Mouse (Mus musculus) Muller cell, postnatal 12 days (primary cell): ENCODE data around the gene Ptpn18.
"Not testable (repeated sequence)": the region's sequence is repeated elsewhere in the genome, so short reads cannot be mapped to it uniquely, and the experiment has no call there.

Source experiments
- DNase-seq: peaks from one replicate; pipeline ENCODE4 v3.0.0-alpha.2; 2015; ENCODE audit errors: inconsistent ontology term

Gene Ptpn18

GRCm38 (mm10) chr1:34459284-34460060 is at the start of gene Ptpn18:
TSS of gene Ptpn18 (plus strand) at chr1:34459762.
- DNase-seq: peak; percentile 94

GRCm38 (mm10) chr1:34428466-34428865 is 31.1 kb upstream of the Ptpn18 start:
- DNase-seq: no peak

DNA sequence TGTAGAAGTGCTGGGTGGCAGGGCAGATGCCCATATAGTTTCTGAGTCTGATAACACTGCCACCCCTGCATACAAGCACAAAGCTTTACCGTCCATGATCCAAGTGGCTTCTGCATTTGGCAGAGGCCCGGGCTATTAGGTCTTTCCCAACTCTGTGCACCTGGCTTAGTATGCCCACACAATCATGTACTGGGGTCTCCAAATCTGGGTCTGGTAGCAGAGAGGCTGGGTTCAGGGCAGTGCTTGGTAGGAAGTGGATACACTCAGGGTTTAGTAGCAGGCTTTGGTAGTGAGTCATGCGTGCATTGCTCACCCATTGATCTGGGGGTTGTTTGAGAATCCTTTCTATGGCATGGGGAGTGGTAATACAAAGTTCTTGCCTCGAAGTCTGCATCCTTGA is 30.3 kb upstream of the Ptpn18 start:
- DNase-seq: no peak

GRCm38 (mm10) chr1:34430981-34431380 is 28.6 kb upstream of the Ptpn18 start:
- DNase-seq: no peak

GRCm38 (mm10) chr1:34431431-34431830 is 28.1 kb upstream of the Ptpn18 start:
- DNase-seq: no peak

DNA sequence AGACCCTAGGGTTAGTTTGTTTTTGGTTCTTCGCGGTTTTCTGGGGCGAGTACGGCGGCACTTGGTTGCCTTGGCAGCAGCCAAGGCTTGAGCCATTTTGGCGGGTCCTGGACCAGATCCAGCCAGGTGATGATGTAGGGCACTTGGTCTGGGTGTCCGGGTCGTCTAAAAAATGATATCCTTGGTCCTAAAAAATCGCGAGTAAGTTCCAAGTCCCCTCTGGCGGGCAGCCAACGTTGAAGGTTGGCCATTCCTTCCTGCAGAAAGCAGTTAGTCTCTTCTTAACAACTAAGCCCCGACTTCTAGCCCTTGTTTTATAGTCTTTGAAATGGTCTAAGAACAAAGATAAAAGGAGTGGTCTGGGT is 27.2 kb upstream of the Ptpn18 start:
- DNase-seq: peak; percentile 32

DNA sequence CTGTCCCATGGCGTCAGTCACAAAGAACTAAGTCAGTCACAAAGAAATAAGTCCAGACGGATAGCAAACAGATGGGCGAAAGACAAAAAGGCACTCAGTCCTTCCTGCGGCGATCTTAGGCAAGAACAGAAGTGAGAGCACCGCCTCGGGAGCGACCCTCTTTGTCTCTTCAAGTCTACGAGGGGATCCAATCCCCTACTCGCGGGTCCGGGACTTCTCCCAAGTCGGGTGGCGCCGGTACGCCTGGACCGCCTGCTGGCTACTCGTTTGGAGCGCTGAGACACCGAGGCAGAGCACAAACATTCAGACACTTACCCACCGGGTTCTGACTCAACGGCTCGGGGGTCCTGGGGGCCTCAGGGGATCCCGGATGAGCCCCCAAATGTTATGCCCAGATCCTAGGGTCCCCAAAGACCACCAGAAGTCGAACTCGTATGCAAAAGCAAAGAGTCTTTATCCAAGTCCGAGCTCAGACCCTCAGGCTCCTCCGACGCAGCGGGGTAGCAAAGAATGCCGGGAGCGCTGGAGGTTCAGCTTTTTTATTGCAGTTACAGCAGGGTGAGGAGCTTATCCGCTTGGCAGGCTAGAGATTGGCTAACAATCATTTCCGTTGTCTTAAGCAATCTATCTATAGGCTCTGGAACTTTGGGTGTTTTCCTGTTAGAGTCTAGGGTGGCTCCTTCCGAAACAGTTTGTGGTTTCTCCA is 26.6 kb upstream of the Ptpn18 start:
- peak; percentile 43 for DNase-seq

DNA sequence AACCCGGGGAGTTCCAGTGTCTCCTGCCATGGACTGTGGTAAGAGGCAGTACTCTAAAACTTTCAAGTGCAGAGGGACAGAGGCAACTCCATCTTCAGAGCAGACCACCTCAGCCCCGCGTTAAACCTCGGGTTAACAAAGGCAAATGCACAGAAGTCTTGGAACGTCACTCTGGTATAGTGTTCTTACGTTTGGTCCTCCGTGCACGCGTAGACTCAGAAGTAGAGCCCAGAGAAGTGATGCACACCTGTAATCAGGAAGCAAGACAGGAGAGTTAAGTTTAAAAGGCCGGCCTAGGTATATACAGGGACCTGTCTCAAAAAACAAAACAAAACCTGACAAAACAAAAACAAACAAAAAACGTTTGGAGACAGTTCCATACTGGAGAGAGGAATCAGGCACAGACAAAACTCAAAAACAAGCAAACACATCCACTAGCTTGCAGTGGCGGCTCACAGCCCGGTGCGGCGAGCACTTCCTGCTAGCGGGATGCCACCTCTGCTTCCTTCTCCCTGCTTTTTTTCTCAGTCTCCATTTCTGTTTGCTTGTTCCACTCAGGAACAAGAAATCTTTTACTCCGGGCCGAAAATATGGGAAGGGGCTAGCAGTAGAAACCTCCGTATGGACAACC is 25.6 kb upstream of the Ptpn18 start:
- DNase-seq: peak; percentile 39

- DNase-seq: peak; percentile 92
Observed at GRCm38 (mm10) chr1:34434660-34435160, 24.9 kb upstream of the Ptpn18 start.

DNA sequence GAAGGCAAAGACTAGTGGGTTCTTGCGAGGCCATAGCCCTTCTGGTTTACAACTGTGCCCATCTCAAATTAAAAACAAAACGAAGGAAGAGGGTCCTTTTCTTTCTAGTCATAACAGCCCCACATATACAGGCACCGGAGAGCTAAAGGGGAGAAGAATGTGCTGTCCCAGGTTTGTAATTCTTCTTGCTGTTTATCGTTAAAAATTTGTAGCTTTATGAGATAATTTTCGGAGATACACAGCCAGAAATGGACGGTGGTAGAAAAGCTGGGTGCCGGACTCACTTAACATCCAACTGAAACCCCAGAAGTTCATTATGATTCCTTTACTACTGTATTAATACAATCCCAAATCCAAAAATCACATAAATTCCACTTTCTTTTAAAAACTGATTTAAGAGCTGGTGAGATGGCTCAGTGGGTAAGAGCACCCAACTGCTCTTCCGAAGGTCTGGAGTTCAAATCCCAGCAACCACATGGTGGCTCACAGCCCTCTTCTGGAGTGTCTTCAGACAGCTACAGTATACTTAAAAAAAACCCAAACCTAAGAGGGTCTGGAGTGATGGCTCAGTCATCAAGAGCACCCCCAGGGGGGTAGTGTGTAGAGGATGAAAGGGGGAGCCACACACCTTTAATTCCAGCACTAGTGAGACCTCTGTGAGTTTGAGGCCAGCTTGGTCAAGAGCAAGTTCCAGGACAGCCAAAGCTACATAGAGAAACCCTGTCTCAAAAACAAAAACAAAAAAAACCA is 24.0 kb upstream of the Ptpn18 start:
- DNase-seq: no peak

GRCm38 (mm10) chr1:34436374-34436773 is 23.2 kb upstream of the Ptpn18 start:
- no peak for DNase-seq

- not testable (repeated sequence) for DNase-seq
Observed at GRCm38 (mm10) chr1:34437366-34437765, 22.2 kb upstream of the Ptpn18 start.

DNA sequence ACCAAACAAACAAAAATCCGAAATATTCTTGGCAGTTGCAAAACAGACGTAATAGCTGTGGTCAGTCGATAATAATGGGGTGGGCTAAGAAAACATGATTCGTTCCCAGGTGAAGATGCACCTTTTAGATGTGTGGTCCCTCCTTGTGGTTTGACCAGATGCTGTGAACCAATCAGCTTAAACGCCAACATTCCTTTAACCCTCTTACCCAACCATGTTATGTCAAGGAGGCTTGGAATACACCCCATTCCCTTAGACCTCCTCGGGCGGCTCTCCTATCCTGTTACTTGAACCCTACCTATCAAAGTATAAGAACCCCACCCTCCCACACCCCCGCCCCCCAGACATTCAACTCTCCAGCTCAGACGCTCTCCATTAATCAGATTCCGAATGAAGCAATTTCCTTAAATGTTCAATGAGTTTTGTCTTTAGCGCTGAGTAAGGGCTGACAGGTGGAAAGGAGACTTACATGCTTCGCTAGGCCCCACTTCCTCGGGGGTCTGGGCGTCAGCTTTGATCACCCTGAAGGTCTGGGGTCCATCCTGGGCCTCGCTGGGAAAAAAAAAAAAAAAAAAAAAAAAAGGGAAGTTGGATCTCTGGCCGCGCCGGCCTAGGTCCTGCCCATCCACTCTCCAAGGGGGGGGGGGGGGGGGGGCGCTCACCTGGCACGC is 21.0 kb upstream of the Ptpn18 start:
- no peak for DNase-seq

GRCm38 (mm10) chr1:34439215-34439960 is 20.2 kb upstream of the Ptpn18 start, which contains the start of the genes Ccdc115 and Imp4:
TSS of gene Ccdc115 (minus strand) at chr1:34439672.
TSS of gene Imp4 (plus strand) at chr1:34439851.
- DNase-seq: peak; percentile 97

DNA sequence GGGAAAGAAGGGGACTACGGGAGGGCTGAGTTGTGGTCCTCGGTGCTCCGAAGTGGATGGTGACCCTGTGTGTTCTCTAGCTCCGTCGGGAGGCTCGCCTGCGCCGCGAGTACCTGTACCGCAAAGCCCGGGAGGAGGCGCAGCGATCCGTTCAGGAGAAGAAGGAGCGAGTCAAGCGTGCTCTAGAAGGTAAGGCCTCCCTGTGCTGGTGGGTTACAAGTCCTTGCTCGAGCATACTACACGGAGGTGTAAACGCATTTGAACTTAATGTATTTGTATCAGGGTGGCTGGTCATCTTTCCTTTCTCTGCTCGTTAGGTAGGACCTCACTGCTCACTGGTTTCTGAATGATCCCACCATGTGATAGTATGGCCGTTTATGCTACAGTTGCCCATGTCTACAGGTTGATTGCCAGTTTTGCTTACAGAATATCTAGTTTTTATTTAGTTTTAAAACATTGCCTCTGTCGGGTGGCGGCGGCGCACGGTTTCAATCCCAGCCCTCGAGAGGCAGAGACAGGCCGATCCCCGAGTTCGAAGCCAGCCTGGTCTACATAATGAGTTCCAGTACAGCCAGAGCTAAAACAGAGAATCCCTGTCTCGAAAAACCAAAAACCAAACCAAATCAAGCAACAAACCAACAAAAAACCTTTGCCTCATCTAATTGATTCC is 19.5 kb upstream of the Ptpn18 start:
- DNase-seq: no peak

DNA sequence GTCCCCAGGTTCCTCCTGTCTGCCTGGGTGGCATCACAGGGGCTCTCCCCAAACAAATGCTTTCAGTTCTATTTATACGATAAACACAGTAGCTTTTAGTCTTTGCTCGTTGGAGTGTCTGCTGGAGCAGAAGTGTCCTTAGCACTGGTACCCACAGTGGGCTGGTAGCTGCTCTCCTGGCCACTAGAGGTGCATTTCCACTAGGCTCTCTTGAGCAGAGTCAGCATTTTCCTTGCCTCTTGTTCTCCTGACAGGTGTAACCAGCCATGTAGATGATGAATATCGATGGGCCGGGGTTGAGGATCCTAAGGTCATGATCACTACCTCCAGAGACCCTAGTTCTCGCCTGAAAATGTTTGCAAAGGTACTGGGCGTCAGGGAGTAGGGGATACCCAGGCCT is 16.4 kb upstream of the Ptpn18 start:
- DNase-seq: no peak

DNA sequence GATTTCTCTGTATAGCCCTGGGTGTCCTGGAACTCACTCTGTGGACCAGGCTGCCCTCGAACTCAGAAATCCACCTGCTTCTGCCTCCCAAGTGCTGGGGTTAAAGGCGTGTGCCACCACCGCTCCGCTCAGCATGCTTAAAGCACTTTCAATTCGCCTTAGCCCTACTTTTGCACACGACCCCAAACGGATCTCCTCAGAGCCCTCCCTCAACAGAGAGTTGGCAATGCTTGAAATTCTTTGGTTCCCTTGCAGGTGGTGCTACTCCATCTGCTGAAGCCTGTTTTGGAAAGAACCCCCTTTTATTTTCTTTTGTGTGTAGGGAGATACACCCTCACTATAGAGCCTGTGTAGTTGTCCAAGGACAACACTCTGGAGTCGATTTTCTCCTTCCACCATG is 1.1 kb upstream of the Ptpn18 start:
- no peak for DNase-seq

GRCm38 (mm10) chr1:34460061-34460441 is 489 bp downstream of the Ptpn18 start:
- no peak for DNase-seq

- DNase-seq: peak; percentile 70
Observed at GRCm38 (mm10) chr1:34462766-34463165, 3.2 kb downstream of the Ptpn18 start.

- DNase-seq: no peak
Observed at GRCm38 (mm10) chr1:34464310-34464817, 4.8 kb downstream of the Ptpn18 start.
